Mouse (Mus musculus): ENCODE measurements around the gene 1810010H24Rik.
"Not testable (repeated sequence)": the region's sequence is repeated elsewhere in the genome, so short reads cannot be mapped to it uniquely, and the experiment has no call there.

1810010H24Rik gene

GRCm38 (mm10) chr11:107014020-107014585 lies 11.4 kb upstream of the 1810010H24Rik start:
- no peak for DNase-seq (ENCODE audit: low spot score)

GRCm38 (mm10) chr11:107014597-107015309 lies 10.7 kb upstream of the 1810010H24Rik start:
- no peak for DNase-seq (ENCODE audit: low spot score)

GRCm38 (mm10) chr11:107015535-107016187 lies 9.8 kb upstream of the 1810010H24Rik start:
- DNase-seq (ENCODE audit: low spot score), result not testable (repeated sequence)

GRCm38 (mm10) chr11:107016893-107017292 lies 8.6 kb upstream of the 1810010H24Rik start:
- no peak for DNase-seq (ENCODE audit: low spot score)

- DNase-seq (ENCODE audit: low spot score), result no peak
These were observed 8.1 kb upstream of the 1810010H24Rik start for GRCm38 (mm10) chr11:107017339-107017886.

GRCm38 (mm10) chr11:107018606-107019005 lies 6.9 kb upstream of the 1810010H24Rik start:
- DNase-seq (ENCODE audit: low spot score), result no peak

- no peak for DNase-seq (ENCODE audit: low spot score)
These were observed 6.2 kb upstream of the 1810010H24Rik start for GRCm38 (mm10) chr11:107019318-107019717.

GRCm38 (mm10) chr11:107019722-107020121 lies 5.8 kb upstream of the 1810010H24Rik start:
- not testable (repeated sequence) for DNase-seq (ENCODE audit: low spot score)

GRCm38 (mm10) chr11:107022050-107022683 lies 3.3 kb upstream of the 1810010H24Rik start:
- no peak for DNase-seq (ENCODE audit: low spot score)

- DNase-seq (ENCODE audit: low spot score), result no peak
These were observed 1.1 kb upstream of the 1810010H24Rik start for GRCm38 (mm10) chr11:107024406-107024805.

- DNase-seq (ENCODE audit: low spot score), result peak; percentile 63
These were observed 1.3 kb downstream of the 1810010H24Rik start for GRCm38 (mm10) chr11:107026554-107027430.

- DNase-seq (ENCODE audit: low spot score), result peak; percentile 89
These were observed 2.2 kb downstream of the 1810010H24Rik start for GRCm38 (mm10) chr11:107027431-107028274.

- no peak for DNase-seq (ENCODE audit: low spot score)
These were observed 2.8 kb downstream of the 1810010H24Rik start for GRCm38 (mm10) chr11:107028275-107028618.

GRCm38 (mm10) chr11:107028754-107029153 lies 3.3 kb downstream of the 1810010H24Rik start:
- no peak for DNase-seq (ENCODE audit: low spot score)

- no peak for DNase-seq (ENCODE audit: low spot score)
These were observed 4.1 kb downstream of the 1810010H24Rik start for GRCm38 (mm10) chr11:107029536-107029935.

GRCm38 (mm10) chr11:107031635-107032034 lies 6.2 kb downstream of the 1810010H24Rik start:
- DNase-seq (ENCODE audit: low spot score), result no peak

GRCm38 (mm10) chr11:107034085-107034810 lies 8.8 kb downstream of the 1810010H24Rik start:
- DNase-seq (ENCODE audit: low spot score), result no peak

GRCm38 (mm10) chr11:107039417-107039816 lies 13.9 kb downstream of the 1810010H24Rik start:
- DNase-seq (ENCODE audit: low spot score), result no peak

GRCm38 (mm10) chr11:107041396-107041795 lies 15.9 kb downstream of the 1810010H24Rik start:
- no peak for DNase-seq (ENCODE audit: low spot score)

GRCm38 (mm10) chr11:107043361-107043760 lies 17.9 kb downstream of the 1810010H24Rik start:
- DNase-seq (ENCODE audit: low spot score), result no peak

Data from MN1 (cell line).